Mouse (Mus musculus) MEL (cell line): ENCODE measurements around the gene D5Ertd579e.

Experiments
- CHD1 ChIP-seq: IDR thresholded peaks from 2 replicates; pipeline ENCODE4 v1.6.1; 2012; ENCODE audit warnings: low read depth, mild to moderate bottlenecking, inconsistent platforms, low read length, improper control_type of control experiment
- CTCF ChIP-seq, 3 experiments: IDR thresholded peaks in 2 of 3; conservative IDR thresholded peaks in 1 of 3; 2 replicates each; pipeline ENCODE4 v1.5.1; 2011 to 2012; ENCODE audit warnings: low read length in 3 of 3, low read depth in 2 of 3, mild to moderate bottlenecking in 2 of 3, improper control_type of control experiment in 1 of 3, inconsistent platforms in 1 of 3, mixed read lengths in 1 of 3, moderate library complexity in 1 of 3; ENCODE audit not compliant: control insufficient read depth in 1 of 3, insufficient read depth in 1 of 3, poor library complexity in 1 of 3, severe bottlenecking in 1 of 3
- ELF1 ChIP-seq: IDR thresholded peaks from 2 replicates; pipeline ENCODE4 v1.6.1; 2014; ENCODE audit warnings: low read depth, mild to moderate bottlenecking, inconsistent platforms, low read length, improper control_type of control experiment, moderate library complexity
- EP300 ChIP-seq, 2 experiments: IDR thresholded peaks; 2 replicates each; pipeline ENCODE4 v1.6.1; 2011; ENCODE audit warnings: improper control_type of control experiment in 2 of 2, low read length in 2 of 2, low read depth in 1 of 2, mild to moderate bottlenecking in 1 of 2
- JUND ChIP-seq: IDR thresholded peaks from 2 replicates; pipeline ENCODE4 v1.6.1; 2011; ENCODE audit warnings: low read depth, mild to moderate bottlenecking, improper control_type of control experiment, low read length
- MAX ChIP-seq: IDR thresholded peaks from 2 replicates; pipeline ENCODE4 v1.6.1; 2011; ENCODE audit warnings: low read length, improper control_type of control experiment
- POLR2A ChIP-seq, 2 experiments: IDR thresholded peaks; 2 replicates each; pipeline ENCODE4 v1.6.1; 2011 to 2012; ENCODE audit warnings: low read length in 2 of 2, mild to moderate bottlenecking in 2 of 2, control low read depth in 1 of 2, improper control_type of control experiment in 1 of 2, low read depth in 1 of 2, moderate library complexity in 1 of 2; ENCODE audit not compliant: control insufficient read depth in 1 of 2, insufficient read depth in 1 of 2, poor library complexity in 1 of 2
- TCF12 ChIP-seq: IDR thresholded peaks from 2 replicates; pipeline ENCODE4 v1.6.1; 2014; ENCODE audit warnings: low read depth, mild to moderate bottlenecking, inconsistent platforms, low read length, improper control_type of control experiment, moderate library complexity
- ZC3H11A ChIP-seq: IDR thresholded peaks from 2 replicates; pipeline ENCODE4 v1.6.1; 2012; ENCODE audit warnings: low read depth, mild to moderate bottlenecking, inconsistent platforms, low read length, improper control_type of control experiment

DNA sequence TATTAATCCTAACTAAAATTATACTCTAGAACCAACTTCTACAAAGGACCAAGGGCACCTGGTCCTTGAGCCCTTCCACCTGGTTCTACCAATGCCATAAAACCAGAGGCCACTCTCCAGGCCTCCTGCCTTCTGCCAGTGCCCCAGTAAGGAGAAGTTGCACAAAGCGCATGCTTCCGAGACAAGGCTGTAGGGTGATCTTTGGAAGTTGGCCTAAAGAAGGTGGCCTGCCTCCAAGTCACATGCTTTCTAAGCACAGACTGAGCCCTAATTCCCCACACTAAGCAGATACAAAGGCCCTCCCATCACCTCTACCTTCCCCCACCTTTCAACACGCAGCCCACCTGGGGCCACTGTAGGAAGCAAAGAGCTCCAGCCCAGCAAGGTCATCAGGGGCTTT, 120.6 kb downstream of the D5Ertd579e start:
- no peak for TF ChIP-seq EP300 (IDR thresholded peaks at IDR 0.05; ENCODE audit: low read depth in 1 of 2, low read length in 2 of 2)
- TF ChIP-seq CTCF (IDR thresholded peaks at IDR 0.05 in 2 of 3, conservative IDR thresholded peaks at IDR 0.05 in 1 of 3; ENCODE audit: control insufficient read depth in 1 of 3, insufficient read depth in 1 of 3, low read depth in 2 of 3, low read length in 3 of 3, poor library complexity in 1 of 3, severe bottlenecking in 1 of 3) = no peak
- TF ChIP-seq JUND = no peak
- no peak for TF ChIP-seq ZC3H11A
- TF ChIP-seq TCF12 = no peak
- no peak for TF ChIP-seq ELF1
- no peak for TF ChIP-seq CHD1
- no peak for TF ChIP-seq POLR2A (IDR thresholded peaks at IDR 0.05; ENCODE audit: control insufficient read depth in 1 of 2, insufficient read depth in 1 of 2, low read depth in 1 of 2, low read length in 2 of 2, poor library complexity in 1 of 2)
- no peak for TF ChIP-seq MAX
